Mouse (Mus musculus) CH12.LX (cell line): Measurements from ENCODE around the gene Emx2. TPM values are rescaled to one million over a fixed set of nuclear protein-coding genes. Genes with fewer than 3 reads are reported as not detected.

Source experiments
- DNase-seq: peaks from one replicate; pipeline ENCODE4 v3.0.0-alpha.2; 2013; ENCODE audit errors: extremely low read depth
- H3K27ac ChIP-seq: 2 replicates; pipeline ENCODE4 v1.5.1; 2012; ENCODE audit warnings: low read depth, mild to moderate bottlenecking, control low read depth, moderate library complexity; ENCODE audit not compliant: insufficient read depth
- H3K27me3 ChIP-seq: replicated peaks from 2 replicates; pipeline ENCODE3; 2012; ENCODE audit warnings: inconsistent platforms
- H3K36me3 ChIP-seq, 2 experiments: replicated peaks in 1 of 2; 2 replicates each; pipeline versions ENCODE3 to v1.6.1; 2012; ENCODE audit warnings: inconsistent platforms in 1 of 2, low read length in 1 of 2, mild to moderate bottlenecking in 1 of 2, mixed read lengths in 1 of 2, moderate library complexity in 1 of 2; ENCODE audit not compliant: control insufficient read depth in 1 of 2, insufficient read depth in 1 of 2
- H3K4me1 ChIP-seq, 2 experiments: 2 replicates each; pipeline ENCODE4 v1.6.1; 2012; ENCODE audit warnings: inconsistent platforms in 1 of 2, moderate library complexity in 1 of 2; ENCODE audit not compliant: insufficient read depth in 2 of 2, control insufficient read depth in 1 of 2
- H3K4me2 ChIP-seq: 2 replicates; pipeline ENCODE4 v1.6.1; 2012; ENCODE audit warnings: low read depth, mild to moderate bottlenecking, control low read depth; ENCODE audit not compliant: poor library complexity, insufficient read depth, severe bottlenecking
- H3K4me3 ChIP-seq, 3 experiments: fragments of 150-350 bp in 1 of 3; sonication (generic) in 1 of 3; replicated peaks in 1 of 3; 2 replicates each; pipeline versions ENCODE3 to v1.5.1; 2011 to 2012; ENCODE audit warnings: low read depth in 2 of 3, low read length in 2 of 3, mild to moderate bottlenecking in 2 of 3, moderate library complexity in 2 of 3, control low read depth in 1 of 3, improper control_type of control experiment in 1 of 3, inconsistent platforms in 1 of 3, mixed read lengths in 1 of 3; ENCODE audit not compliant: poor library complexity in 1 of 3
- H3K79me2 ChIP-seq: replicated peaks from 2 replicates; pipeline ENCODE4 v1.6.1; 2012; ENCODE audit warnings: mild to moderate bottlenecking, moderate library complexity; ENCODE audit not compliant: control insufficient read depth, poor library complexity, insufficient read depth, severe bottlenecking; ENCODE audit errors: extremely low read depth
- H3K9ac ChIP-seq: 2 replicates; pipeline ENCODE4 v1.6.1; 2012; ENCODE audit warnings: low read depth, mild to moderate bottlenecking, control low read depth, moderate library complexity; ENCODE audit not compliant: insufficient read depth
- H3K9me3 ChIP-seq: replicated peaks from 2 replicates; pipeline ENCODE3; 2012; ENCODE audit warnings: low read length, inconsistent platforms, mixed read lengths
- BHLHE40 ChIP-seq: IDR thresholded peaks from 2 replicates; pipeline ENCODE4 v1.6.1; 2011; ENCODE audit warnings: mild to moderate bottlenecking, low read depth, low read length, improper control_type of control experiment
- E2F4 ChIP-seq: IDR thresholded peaks from 2 replicates; pipeline ENCODE4 v1.6.1; 2011; ENCODE audit warnings: low read depth, low read length, improper control_type of control experiment; ENCODE audit not compliant: insufficient replicate concordance
- ELF1 ChIP-seq: IDR thresholded peaks from 2 replicates; pipeline ENCODE4 v1.6.1; 2014; ENCODE audit warnings: low read depth, mild to moderate bottlenecking, inconsistent platforms, low read length, improper control_type of control experiment
- EP300 ChIP-seq: IDR thresholded peaks from 2 replicates; pipeline ENCODE4 v1.6.1; 2011; ENCODE audit warnings: low read length, improper control_type of control experiment
- IRF4 ChIP-seq: IDR thresholded peaks from 2 replicates; pipeline ENCODE4 v1.6.1; 2014; ENCODE audit warnings: low read depth, mild to moderate bottlenecking, inconsistent platforms, low read length, improper control_type of control experiment
- JUN ChIP-seq: IDR thresholded peaks from 2 replicates; pipeline ENCODE4 v1.6.1; 2011; ENCODE audit warnings: low read depth, mild to moderate bottlenecking, low read length, improper control_type of control experiment, moderate library complexity; ENCODE audit not compliant: insufficient read depth
- MAX ChIP-seq: IDR thresholded peaks from 2 replicates; pipeline ENCODE4 v1.6.1; 2011; ENCODE audit warnings: low read length, improper control_type of control experiment
- MAZ ChIP-seq: IDR thresholded peaks from 2 replicates; pipeline ENCODE4 v1.6.1; 2012; ENCODE audit warnings: low read depth, mild to moderate bottlenecking, inconsistent platforms, low read length, improper control_type of control experiment, moderate library complexity
- MEF2A ChIP-seq: IDR thresholded peaks from 2 replicates; pipeline ENCODE4 v1.6.1; 2014; ENCODE audit warnings: low read depth, mild to moderate bottlenecking, inconsistent platforms, low read length, improper control_type of control experiment, borderline replicate concordance
- MXI1 ChIP-seq: IDR thresholded peaks from 2 replicates; pipeline ENCODE4 v1.6.1; 2011; ENCODE audit warnings: mild to moderate bottlenecking, low read depth, low read length, improper control_type of control experiment
- MYC ChIP-seq: IDR thresholded peaks from 2 replicates; pipeline ENCODE4 v1.6.1; 2011; ENCODE audit warnings: low read depth, mild to moderate bottlenecking, improper control_type of control experiment, low read length
- NRF1 ChIP-seq: IDR thresholded peaks from 2 replicates; pipeline ENCODE4 v1.6.1; 2014; ENCODE audit warnings: low read depth, mild to moderate bottlenecking, inconsistent platforms, low read length, improper control_type of control experiment, moderate library complexity
- POLR2AphosphoS2 ChIP-seq: IDR thresholded peaks from 2 replicates; pipeline ENCODE4 v1.6.1; 2011; ENCODE audit warnings: low read depth, low read length, improper control_type of control experiment
- RAD21 ChIP-seq: IDR thresholded peaks from 2 replicates; pipeline ENCODE4 v1.6.1; 2011; ENCODE audit warnings: low read depth, mild to moderate bottlenecking, low read length, improper control_type of control experiment, moderate library complexity
- SIN3A ChIP-seq: IDR thresholded peaks from 2 replicates; pipeline ENCODE4 v1.6.1; 2012; ENCODE audit warnings: low read length, improper control_type of control experiment, inconsistent platforms
- TBP ChIP-seq: conservative IDR thresholded peaks from 2 replicates; pipeline ENCODE4 v1.6.1; 2011; ENCODE audit warnings: low read depth, low read length, improper control_type of control experiment
- TCF12 ChIP-seq: IDR thresholded peaks from 2 replicates; pipeline ENCODE4 v1.6.1; 2014; ENCODE audit warnings: low read depth, mild to moderate bottlenecking, inconsistent platforms, low read length, improper control_type of control experiment
- UBTF ChIP-seq: IDR thresholded peaks from 2 replicates; pipeline ENCODE4 v1.6.1; 2012; ENCODE audit warnings: low read depth, mild to moderate bottlenecking, inconsistent platforms, low read length, improper control_type of control experiment, moderate library complexity
- USF1 ChIP-seq: IDR thresholded peaks from 2 replicates; pipeline ENCODE4 v1.6.1; 2014; ENCODE audit warnings: low read depth, mild to moderate bottlenecking, inconsistent platforms, low read length, improper control_type of control experiment
- USF2 ChIP-seq: conservative IDR thresholded peaks from 2 replicates; pipeline ENCODE4 v1.6.1; 2011; ENCODE audit warnings: low read depth, low read length, improper control_type of control experiment
- ZC3H11A ChIP-seq: IDR thresholded peaks from 2 replicates; pipeline ENCODE4 v1.6.1; 2012; ENCODE audit warnings: low read depth, mild to moderate bottlenecking, inconsistent platforms, low read length, improper control_type of control experiment
- ZMIZ1 ChIP-seq: IDR thresholded peaks from 2 replicates; pipeline ENCODE4 v1.6.1; 2012; ENCODE audit warnings: low read depth, mild to moderate bottlenecking, inconsistent platforms, low read length, improper control_type of control experiment
- ZNF384 ChIP-seq: IDR thresholded peaks from 2 replicates; pipeline ENCODE4 v1.6.1; 2012; ENCODE audit warnings: low read depth, low read length, improper control_type of control experiment, inconsistent platforms
- dilution Hi-C: fragments of 300-500 bp; cut with MboI; formaldehyde crosslinking; loops from 2 replicates; pipeline ENCODE4 v1.14.3; 2020; ENCODE audit warnings: low sequenced_read_pairs; ENCODE audit not compliant: extremely low pct_unique_long_range_greater_than_20kb, extremely low pct_ligation_motif_present
- in situ Hi-C: fragments of 300-500 bp; cut with MboI; formaldehyde crosslinking; loops from 3 replicates; pipeline ENCODE4 v1.14.3; 2019; ENCODE audit warnings: low sequenced_read_pairs, low pct_ligation_motif_present, low pct_unique_long_range_greater_than_20kb, mixed read lengths
- polyA plus RNA-seq: library from polyadenylated mRNA; unstranded; fragments of >175 nt; gene quantifications from 2 replicates; pipeline ENCODE4 v1.2.1, GENCODE M21; 2012; ENCODE audit warnings: low read depth; ENCODE audit not compliant: insufficient read length
- total RNA-seq, 2 experiments: library from RNA; depleted of rRNA; stranded (reverse); fragments of 300-350 nt in 1 of 2; fragments of >200 nt in 1 of 2; gene quantifications; 2 replicates each; pipeline ENCODE4 v1.2.3; 2012 to 2014

Gene Emx2
- total and polyA plus RNA-seq, 3 experiments, result not detected

- Histone ChIP-seq H3K36me3 (no peaks in the 10 kb centered on the region), H3K9me3 (no peaks in the 10 kb centered on the region), H3K4me2 (no peak overlapping the region), H3K9ac (no peak overlapping the region), H3K27me3 (no peaks in the 10 kb centered on the region), H3K4me1 (no peaks in the 10 kb centered on the region), H3K4me3 (no peak overlapping the region), H3K79me2 (no peaks in the 10 kb centered on the region)
- in situ Hi-C loops, result no loop called here
- dilution Hi-C loops, result no loop called here
- no peak for DNase-seq
- TF ChIP-seq ZMIZ1, result no peak
- TF ChIP-seq MXI1, result no peak
- no peak for TF ChIP-seq TBP
- no peak for TF ChIP-seq IRF4
- no peak for TF ChIP-seq ELF1
- no peak for TF ChIP-seq SIN3A
- no peak for TF ChIP-seq USF2
- no peak for TF ChIP-seq MAZ
- TF ChIP-seq TCF12, result no peak
- no peak for TF ChIP-seq JUN
- TF ChIP-seq MAX, result no peak
- no peak for TF ChIP-seq MEF2A
- TF ChIP-seq USF1, result no peak
- TF ChIP-seq EP300, result no peak
- TF ChIP-seq POLR2AphosphoS2, result no peak
- no peak for TF ChIP-seq MYC
- no peak for TF ChIP-seq NRF1
- TF ChIP-seq RAD21, result no peak
- TF ChIP-seq ZNF384, result no peak
- TF ChIP-seq, all 38 proteins: peak for 0
- no peak overlapping the region for H3K27ac ChIP-seq
Measured at GRCm38 (mm10) chr19:59508896-59509295, 50.7 kb downstream of the Emx2 start.

DNA sequence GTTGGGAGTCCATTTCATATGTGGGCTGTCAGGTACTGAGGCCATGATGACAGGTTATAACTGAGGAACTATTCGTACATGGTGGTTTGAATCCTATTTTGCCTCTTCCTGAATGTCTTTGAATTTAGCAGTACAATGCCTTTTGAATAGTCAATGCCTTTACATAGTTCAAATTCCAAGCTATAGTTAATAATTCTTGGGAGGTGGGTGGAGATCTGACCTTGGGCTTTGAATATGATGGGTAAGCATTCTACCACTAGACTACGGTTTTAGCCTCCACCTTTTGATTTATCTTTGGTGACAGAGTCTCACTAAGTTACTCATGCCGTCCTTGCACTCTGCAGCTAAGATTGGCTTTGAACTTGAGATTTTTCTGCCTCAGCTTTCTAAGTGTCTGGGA, 55.0 kb downstream of the Emx2 start:
- no peaks in the 10 kb centered on the region for H3K27me3 ChIP-seq
- no peaks in the 10 kb centered on the region for H3K36me3 ChIP-seq
- H3K79me2 ChIP-seq, result no peaks in the 10 kb centered on the region
- no peak overlapping the region for H3K9ac ChIP-seq
- dilution Hi-C loops, result no loop called here
- no peak overlapping the region for H3K4me2 ChIP-seq
- H3K27ac ChIP-seq, result no peak overlapping the region
- DNase-seq, result no peak
- H3K4me3 ChIP-seq, result no peak overlapping the region
- H3K4me1 ChIP-seq, result no peaks in the 10 kb centered on the region
- in situ Hi-C loops, result no loop called here
- no peak for TF ChIP-seq E2F4
- no peak for TF ChIP-seq BHLHE40
- TF ChIP-seq JUN, result no peak
- no peak for TF ChIP-seq ZC3H11A
- no peak for TF ChIP-seq MAZ
- no peak for TF ChIP-seq RAD21
- no peak for TF ChIP-seq USF1
- TF ChIP-seq MYC, result no peak
- TF ChIP-seq UBTF, result no peak
- no peak for TF ChIP-seq MXI1
- no peak for TF ChIP-seq NRF1
- TF ChIP-seq, all 38 proteins: peak for 0
- H3K9me3 ChIP-seq, result no peaks in the 10 kb centered on the region

Other genes with a start within 250 kb of the Emx2 start
- not detected in 2 replicates for gene Kcnk18, start 239.2 kb upstream of the Emx2 start, total RNA-seq (2012; rRNA removed)
- not detected in 2 replicates for gene Kcnk18, start 239.2 kb upstream of the Emx2 start, total RNA-seq (2014; rRNA removed)
- gene Kcnk18, start 239.2 kb upstream of the Emx2 start, polyA plus RNA-seq, result not detected in 2 replicates
- 0.04 TPM in 2 replicates for gene Slc18a2, start 197.5 kb upstream of the Emx2 start, total RNA-seq (2012; rRNA removed)
- not detected in 2 replicates for gene Slc18a2, start 197.5 kb upstream of the Emx2 start, total RNA-seq (2014; rRNA removed)
- gene Slc18a2, start 197.5 kb upstream of the Emx2 start, polyA plus RNA-seq, result 0.50 and 0.86 TPM in 2 replicates
- 329 and 567 TPM in 2 replicates for gene Rps12-ps3, start 136.1 kb upstream of the Emx2 start, total RNA-seq (2012; rRNA removed)
- gene Rps12-ps3, start 136.1 kb upstream of the Emx2 start, total RNA-seq (2014; rRNA removed), result 1,801 and 1,885 TPM in 2 replicates
- 2,237 and 3,509 TPM in 2 replicates for gene Rps12-ps3, start 136.1 kb upstream of the Emx2 start, polyA plus RNA-seq
- 14.5 and 15.7 TPM in 2 replicates for gene Pdzd8, start 112.6 kb upstream of the Emx2 start, total RNA-seq (2012; rRNA removed)
- gene Pdzd8, start 112.6 kb upstream of the Emx2 start, total RNA-seq (2014; rRNA removed), result 20.2 and 21.4 TPM in 2 replicates
- 19.9 and 22.8 TPM in 2 replicates for gene Pdzd8, start 112.6 kb upstream of the Emx2 start, polyA plus RNA-seq